Mouse (Mus musculus) left cerebral cortex, postnatal 14 days (tissue): ENCODE data around the gene Mybpc2. TPM values are rescaled to one million over a fixed set of nuclear protein-coding genes. Genes with fewer than 3 reads are reported as not detected.

ENCODE experiments used
- DNase-seq, 2 experiments: peaks; one replicate each; pipeline ENCODE4 v3.0.0; 2021 to 2022; ENCODE audit warnings: low spot score in 2 of 2, mixed read lengths in 1 of 2
- intact Hi-C: fragments of 180-260 bp; cut with DNase I; formaldehyde crosslinking; loops from one replicate; pipeline ENCODE4 v1.15.1; 2025
- total RNA-seq, 2 experiments: library from RNA; stranded (reverse); gene quantifications; 2 replicates each; pipeline ENCODE4 v1.2.3; 2021

Gene Mybpc2
- total RNA-seq, 2 experiments from 2014 or later: 0.30 TPM; not detected in 1

DNA sequence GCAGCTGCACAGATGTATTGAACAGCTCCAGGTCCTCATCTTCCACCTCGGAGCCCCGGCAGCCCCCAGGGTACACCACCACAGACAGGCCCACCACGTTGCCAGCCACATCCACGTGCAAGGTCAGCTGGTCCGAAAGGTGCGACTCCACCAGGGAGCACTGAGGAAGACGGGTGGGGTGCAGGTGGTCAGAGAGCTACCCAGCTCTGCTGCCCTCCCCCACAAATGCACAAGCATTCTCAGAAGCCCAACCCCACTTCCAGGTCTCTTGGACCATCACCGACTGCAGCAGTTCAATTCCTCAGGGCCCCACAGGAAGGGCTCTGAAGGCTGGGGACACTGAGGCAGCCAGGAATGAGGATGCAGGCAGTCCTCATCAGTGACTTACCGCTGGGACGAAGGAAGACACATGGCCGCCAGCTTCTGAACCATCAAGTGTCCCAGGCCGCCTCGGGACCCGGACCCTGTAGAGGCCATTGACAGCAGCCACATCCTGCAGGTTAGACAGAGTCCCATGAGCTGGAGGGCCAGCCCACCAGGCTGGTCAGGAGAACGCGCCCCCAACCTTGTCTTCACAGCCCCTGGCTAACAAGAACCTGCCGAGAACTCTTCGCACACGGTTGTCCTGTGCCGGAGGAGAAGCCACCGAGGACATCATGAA is 32.2 kb downstream of the Mybpc2 start:
- no peak for DNase-seq
- intact Hi-C loops: no loop called here

DNA sequence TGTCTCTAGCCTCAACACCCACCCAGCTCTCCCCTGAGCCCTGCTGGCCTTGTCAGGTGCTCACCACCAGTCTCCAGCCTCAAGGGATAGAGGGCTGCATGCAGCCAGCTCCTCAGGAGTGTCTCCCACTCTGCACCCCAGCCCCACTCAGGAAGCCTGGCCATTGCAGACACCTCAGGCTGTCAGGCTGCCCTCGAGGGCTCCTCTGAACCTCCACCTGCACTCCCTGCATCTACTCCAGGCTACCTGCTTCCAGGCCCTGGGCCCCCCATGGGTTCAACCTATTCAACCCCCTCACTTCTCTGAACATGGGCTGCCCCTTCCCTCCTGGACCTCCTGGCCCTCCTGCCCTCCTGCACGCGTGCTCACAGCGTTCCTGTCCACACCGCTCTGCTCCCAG is 33.1 kb downstream of the Mybpc2 start:
- DNase-seq: no peak
- intact Hi-C loops: no loop called here

DNA sequence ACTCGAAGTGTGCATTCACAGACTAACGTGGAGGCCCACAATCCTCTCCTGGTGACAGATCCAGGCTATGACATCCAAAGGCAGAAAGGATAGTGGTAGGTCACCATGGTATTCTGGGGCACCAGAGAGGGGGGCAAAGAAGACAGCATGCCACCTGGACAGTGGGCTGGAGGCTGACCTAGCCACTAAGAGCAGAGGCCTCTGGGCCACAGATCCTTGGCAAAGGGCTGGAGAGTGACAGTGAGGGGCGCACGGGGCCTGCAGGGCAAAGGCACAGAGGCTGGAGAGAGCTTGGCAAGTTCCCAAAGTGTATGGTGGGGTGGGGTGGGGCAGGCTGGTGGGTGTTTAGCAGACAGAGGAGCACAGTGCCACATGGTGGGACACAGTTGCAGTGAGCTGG is 34.2 kb downstream of the Mybpc2 start:
- intact Hi-C loops: no loop called here
- no peak for DNase-seq

DNA sequence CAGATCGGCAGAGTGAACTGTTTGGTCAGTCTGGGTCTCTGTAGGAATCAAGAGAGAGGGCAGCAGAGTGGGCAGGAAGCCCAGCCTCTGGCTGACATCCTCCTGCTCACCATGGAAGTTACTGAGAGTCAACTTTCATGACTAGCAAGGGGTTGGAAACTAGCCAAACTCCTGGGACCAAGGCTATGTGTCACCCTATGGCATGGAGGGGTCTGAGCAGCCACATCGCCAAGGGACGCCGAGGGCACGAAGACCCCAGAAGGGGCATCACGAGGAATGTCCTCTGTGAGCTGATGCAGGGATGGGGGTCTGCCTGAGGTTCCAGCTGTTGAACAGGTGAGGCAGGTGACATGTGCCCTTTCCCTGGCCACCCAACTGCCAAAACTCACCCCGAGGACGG is 35.9 kb downstream of the Mybpc2 start:
- no peak for DNase-seq

DNA sequence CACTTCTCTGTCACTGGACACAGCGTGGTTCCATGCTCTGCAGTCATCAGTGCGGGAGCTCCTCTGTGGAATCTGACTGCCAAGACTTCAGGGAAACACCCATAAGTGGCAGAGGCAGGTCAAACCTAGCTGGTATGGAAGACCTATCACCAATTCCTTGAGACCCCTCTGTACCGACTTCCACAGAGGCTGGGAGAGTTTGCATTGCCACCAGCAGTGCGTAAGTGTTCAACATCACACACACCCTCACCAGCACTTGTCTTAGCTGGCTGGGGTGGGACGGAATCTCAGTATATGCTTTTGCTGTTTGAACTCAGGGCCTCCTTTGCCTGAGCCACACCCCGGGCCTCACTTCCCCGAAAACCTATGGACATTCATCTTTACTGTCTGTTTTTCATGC is 36.5 kb downstream of the Mybpc2 start:
- intact Hi-C loops: no loop called here
- DNase-seq: no peak

More for the DNA sequence above, 35.9 kb downstream of the Mybpc2 start:
- intact Hi-C loops: no loop called here

DNA sequence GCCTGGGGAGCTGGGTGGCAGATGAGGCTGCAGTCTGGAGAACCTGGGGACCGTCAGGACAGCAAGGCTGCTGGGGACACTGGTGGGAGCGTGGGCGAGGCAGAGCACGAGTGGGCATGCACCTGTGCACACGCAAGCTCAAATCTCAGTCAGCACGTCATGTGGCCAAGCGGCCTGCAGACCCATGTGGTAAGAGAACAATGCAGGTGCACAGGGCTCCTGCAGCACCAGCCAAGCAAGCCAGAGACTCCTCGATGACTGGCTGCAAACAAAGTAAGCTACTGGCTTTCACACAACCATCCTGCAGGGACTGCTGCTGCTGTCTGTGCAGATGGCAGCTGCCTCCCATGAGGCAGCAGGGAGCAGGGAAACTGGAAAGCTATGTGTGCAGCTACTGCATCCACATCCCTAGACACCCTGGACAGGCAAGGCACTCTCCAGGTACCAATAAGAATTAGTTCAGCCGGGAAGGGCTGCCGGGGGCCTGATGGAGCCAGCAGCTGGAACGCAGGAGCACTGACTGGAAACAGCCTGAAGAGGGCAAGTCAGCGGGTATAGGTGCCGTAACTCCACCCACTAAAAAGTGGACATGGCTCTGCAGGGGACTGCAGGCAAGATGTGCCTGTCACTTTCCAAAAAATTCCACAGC is 37.4 kb downstream of the Mybpc2 start:
- no peak for DNase-seq
- intact Hi-C loops: no loop called here

DNA sequence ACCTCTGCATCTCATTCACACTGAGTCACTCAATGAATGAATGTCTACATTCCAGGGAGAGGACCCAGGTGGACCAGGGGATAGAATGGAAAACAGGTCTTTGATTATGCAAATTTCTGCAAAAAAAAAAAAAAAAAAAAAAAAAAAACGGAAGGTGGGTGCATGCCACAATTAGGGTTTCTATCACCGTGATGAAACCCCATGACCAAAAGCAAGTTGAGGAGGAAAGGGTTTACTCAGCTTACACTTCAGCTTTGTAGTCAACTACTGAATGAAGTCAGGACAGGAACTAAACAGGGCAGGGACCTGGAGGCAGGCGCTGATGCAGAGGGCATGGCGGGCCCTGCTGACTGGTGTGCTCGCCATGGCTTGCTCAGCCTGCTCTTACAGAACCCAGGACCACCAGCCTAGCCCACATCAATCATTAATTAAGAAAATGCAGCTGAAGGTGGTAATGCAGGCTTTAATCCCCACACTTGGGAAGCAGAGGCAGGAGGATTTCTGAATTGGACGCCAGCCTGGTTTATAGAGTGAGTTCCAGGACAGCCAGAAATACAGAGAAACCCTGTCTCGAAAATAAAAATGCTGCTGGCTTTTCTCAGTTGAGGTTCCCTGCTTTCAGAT is 38.8 kb downstream of the Mybpc2 start:
- peak in 1 of 2 experiments; percentile 1 for DNase-seq
- intact Hi-C loops: no loop called here

DNA sequence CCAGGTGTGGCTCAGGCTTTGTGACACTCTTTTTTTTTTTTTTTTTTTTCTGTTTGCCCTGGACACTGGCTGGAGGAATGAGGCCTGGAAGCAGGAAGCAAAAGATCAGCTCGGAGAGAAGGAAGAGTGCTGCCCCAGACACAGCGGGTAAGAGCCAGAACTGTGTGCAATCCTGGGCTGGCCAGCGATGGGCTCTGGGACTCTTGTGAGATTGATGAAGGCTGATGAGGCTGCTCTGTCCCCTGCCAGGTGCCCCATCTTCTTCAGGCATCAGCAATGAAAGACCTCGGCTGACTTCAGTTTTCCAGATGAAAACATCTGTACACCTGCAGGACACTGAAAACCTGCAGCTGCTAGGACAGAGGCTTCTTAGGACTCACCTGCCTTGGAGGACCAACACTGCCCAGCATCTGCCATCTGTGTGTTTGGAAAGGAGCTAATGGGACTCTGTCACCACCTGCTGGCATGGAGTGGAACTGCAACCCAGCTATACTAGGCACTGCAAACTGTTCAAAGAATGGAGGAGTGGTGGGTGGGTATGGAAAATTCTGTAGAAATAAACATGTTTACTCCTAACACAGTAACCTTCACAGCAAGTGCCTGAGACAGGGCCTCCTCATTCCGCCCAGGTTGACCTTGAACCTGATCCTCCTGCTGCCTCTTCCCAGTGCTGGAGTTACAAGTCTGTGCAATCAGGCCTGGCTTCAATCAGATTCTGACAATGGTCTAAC is 39.5 kb downstream of the Mybpc2 start:
- intact Hi-C loops: loop anchor here (5.0 kb wide), 1 partner anchor 88 kb away; no protein-coding TSS in a partner anchor
- peak; percentile 83 to 87 for DNase-seq

DNA sequence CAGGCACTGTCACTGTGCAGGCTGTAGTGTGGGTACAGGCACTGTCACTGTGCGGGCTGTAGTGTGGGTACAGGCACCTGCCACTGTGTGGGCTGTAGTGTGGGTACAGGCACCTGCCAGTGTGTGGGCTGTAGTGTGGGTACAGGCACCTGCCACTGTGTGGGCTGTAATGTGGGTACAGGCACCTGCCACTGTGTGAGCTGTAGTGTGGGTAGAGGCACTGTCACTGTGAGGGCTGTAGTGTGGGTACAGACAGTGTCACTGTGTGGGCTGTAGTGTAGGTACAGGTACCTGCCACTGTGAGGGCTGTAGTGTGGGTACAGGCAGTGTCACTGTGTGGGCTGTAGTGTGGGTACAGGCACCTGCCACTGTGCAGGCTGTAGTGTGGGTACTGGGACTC is 40.3 kb downstream of the Mybpc2 start:
- intact Hi-C loops: loop anchor here (5.0 kb wide), 1 partner anchor 87 kb away; no protein-coding TSS in a partner anchor
- no peak for DNase-seq

DNA sequence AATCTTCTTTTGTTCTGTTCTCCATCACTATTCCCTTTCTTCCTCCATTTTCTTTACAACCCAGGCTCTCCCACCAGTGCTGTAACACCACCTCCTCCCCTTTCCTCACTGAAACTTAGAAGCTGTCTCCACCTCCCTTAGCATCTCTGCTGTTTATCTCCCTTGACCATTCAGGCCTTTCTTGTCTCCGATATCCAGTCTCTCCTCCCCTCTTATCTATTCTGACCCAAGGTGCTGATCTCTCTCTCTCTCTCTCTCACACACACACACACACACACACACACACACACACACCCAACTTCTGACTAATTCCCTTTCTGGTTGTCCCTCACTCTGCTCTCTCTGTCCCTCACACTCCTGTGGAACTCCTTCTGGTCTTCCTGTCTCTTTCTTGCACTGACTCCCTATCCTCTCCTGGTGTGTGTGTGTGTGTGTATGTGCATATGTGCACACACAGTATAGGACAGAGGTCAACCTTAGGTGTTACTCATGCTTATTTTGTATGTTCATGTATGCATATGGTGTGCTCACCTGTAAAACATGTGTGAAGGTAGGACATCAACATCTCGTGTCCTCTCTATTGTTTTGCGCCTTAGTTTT is 41.5 kb downstream of the Mybpc2 start:
- no peak for DNase-seq
- intact Hi-C loops: loop anchor here (5.0 kb wide), 1 partner anchor 86 kb away; no protein-coding TSS in a partner anchor

DNA sequence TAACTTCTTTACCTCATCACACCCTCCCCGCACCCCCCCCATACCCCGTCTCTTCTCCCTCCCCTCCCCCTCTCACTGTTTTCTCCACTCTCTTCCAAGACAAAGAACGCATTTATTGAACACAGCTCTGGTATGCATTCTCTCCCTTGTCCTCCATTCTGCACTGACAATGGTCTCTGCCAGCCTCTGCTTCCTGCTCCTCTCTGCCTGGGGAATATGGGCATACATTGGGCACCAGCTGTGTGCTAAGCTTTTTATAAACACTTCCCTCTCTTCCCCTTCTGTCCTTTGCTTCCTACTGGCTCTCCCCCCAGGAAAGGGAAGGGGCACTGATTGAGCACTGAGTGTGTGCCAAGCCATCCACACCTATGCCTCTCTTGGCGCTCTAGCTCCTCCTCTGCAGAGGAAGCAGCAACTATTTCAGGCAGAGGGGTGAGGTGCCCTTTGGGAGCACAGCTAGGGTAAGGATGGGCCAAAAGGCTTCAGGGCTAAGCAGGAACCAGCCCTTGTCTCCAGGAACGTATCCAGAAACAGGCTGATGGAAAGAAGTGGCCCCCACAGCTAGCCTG is 49.3 kb downstream of the Mybpc2 start:
- DNase-seq: no peak
- intact Hi-C loops: loop anchor here (2.0 to 5.0 kb wide), 3 partner anchors 20 to 218 kb away; partner anchors contain the start of gene Acp4

DNA sequence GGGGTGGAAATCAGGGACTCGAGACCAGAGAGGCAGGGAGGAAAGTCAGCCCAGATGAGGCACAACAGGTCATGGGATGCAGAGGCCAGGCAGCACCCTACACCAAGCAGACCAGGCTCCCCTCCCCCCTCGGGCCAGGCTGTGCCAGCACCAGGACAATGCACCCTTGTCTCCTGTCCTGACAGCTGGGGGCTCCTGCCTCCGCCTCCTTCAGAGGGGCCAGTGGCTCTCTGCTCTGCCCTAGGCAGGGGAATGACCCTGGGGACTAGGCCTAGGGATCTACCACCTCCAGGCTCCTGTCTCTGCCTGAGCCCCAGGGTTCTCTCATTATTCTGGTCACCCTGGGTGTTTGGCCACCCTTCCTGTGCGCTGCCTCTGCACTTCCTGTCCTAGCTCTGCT is 50.0 kb downstream of the Mybpc2 start:
- peak; percentile 53 to 77 for DNase-seq
- intact Hi-C loops: loop anchor here (2.0 kb wide), 1 partner anchor 20 kb away; no protein-coding TSS in a partner anchor

DNA sequence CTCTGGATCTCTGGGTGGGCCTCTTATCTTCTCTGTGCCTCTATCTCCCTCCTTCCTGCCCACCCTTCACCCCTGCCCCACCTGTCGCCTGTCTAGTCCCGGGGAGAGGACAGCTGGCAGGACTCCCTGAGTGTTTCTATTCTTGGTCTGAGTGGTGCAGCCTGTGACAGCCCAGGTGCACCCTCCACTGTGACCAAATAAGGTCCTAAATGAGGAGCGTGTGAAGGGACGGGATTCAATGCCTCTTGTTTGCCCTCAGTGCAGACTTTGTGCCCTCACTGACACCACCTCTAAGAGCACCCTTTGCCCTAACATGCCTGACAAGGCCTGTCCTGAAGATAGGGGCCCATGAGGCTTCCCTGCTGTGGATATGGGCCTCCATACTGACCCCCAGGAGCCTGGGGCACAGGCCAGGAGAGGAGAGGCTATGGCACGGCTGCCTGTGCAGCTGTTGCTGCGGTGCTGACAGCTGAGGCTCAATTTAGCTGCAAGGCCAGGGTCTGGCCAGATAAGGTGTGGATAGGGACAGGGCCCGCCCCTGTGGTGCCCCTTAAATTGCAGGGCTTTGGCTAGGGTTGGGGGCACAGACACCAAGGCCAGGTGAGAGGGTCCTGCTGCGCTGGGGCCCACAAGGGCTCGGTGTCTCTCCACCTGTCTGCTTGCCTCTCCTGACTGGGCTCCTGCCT is 51.4 kb downstream of the Mybpc2 start:
- intact Hi-C loops: no loop called here
- no peak for DNase-seq

DNA sequence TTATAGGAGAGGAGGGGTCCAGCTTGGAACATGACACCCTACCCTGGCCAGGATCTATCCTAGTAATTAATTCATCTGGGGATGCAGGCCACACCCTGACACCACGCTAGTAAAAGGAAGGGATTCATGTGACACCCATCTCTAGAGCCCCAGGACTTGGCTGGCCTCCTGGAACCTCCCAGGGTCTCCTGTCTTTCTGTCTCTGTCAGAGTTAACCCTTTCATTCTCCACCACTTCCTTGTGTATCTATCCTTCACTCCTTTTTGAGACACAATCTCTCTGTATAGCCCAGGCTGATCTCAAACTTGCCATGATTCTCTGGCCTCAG is 51.9 kb downstream of the Mybpc2 start:
- no peak for DNase-seq
- intact Hi-C loops: no loop called here

DNA sequence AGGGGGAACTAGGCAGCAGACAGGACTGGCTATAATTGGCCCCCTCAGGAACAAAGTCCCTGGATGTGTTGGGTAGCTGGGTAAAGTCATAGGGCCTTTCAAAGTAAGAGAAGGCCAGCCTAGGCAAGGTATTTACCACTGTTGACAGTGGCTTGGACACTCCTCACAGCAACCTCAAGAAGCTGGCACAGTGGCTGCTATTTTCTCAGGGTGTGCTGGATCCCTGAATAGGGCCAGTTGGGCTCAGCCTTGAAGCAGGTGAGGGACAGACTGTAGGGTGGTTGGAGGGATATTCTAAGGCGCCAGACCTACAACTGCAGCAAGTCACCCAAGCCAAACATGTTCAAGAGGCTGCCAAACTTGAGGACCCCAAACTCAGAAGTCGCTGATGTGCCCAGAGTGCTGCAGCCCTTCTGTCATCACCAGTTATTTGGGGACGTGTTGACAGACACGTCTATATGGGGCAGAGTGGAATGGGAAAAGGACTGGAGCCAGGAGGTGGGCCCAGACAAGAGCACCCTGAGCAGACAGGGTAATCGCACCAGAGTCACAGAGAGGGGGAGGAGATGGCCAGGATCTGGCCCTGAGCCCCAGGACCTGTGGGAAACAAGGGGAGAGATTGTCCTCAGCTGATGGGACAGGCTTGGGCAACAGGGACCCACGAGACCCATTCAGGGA is 52.4 kb downstream of the Mybpc2 start:
- intact Hi-C loops: no loop called here
- DNase-seq: no peak

DNA sequence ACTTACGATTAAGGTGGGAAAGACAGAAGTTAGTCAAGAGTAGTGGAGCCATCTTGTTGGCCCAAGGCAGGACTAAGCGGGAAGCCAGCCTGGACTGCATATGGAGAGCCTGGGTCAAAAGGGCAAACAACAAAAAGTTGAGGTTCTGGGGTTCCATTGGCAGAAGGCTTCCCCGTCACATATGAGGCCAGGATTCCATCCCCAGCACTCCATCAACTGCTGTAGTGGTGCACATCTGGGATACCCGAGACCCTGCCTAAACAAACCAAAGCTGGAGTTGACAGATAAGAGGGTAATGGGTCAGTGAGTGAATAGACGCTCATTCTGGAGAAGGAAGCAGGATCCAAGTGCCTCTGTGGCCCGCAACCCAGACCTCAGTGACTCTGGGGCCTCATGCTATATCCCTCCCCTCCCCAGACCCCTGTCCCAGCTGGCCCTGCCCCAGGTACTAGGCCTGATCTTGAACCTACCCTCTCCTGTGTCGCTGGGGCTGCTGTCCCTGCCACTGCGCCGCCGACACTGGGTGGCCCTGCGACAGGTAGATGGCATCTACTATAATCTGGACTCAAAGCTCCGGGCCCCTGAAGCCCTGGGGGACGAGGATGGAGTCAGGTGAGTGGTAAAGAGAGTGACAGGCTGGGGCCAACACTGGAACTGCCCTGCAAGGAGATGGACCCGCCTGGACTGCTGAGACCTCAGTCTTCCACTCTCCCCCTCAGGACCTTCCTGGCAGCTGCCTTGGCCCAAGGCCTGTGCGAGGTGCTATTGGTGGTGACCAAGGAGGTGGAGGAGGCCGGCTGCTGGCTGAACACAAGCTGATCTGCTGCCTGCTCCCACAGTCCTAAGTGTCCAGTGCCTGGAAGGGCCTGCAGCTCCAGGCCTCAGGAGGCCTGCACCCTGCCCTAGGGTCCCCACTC is 53.5 kb downstream of the Mybpc2 start:
- intact Hi-C loops: no loop called here
- DNase-seq: no peak
